ENCODE assay signal across 7 mouse cellular contexts in genomic region chr7:31139765-31140164, GRCm38 (mm10). TPM values are rescaled to one million over a fixed set of nuclear protein-coding genes. Genes with fewer than 3 reads are reported as not detected.
A peak's percentile ranks its signal among the peaks of the same experiment; 100 is the strongest.
DNase-seq lines count a peak whose midpoint lies in the region; ATAC-seq and TF ChIP-seq lines count a peak whose summit lies in the region.

No protein-coding gene starts in this region.

- H3K9ac ChIP-seq in lung, postnatal 0 days (replicated peaks; ENCODE audit: low read depth) = no peak overlapping the region

- H3K36me3 ChIP-seq in lung, postnatal 0 days (ENCODE audit: insufficient read depth, low read length) = peaks cover 62% of the 10 kb centered on the region

- ATAC-seq in cerebellum, adult (ENCODE audit: insufficient number of reproducible peaks, low FRiP score, low TSS enrichment) = peak; percentile 72; the same call in 1 of the 2 replicates
- ATAC-seq in lung, postnatal 0 days = peak; percentile 66

- H3K27me3 ChIP-seq in lung, postnatal 0 days (replicated peaks; ENCODE audit: insufficient read depth, low read length) = no peaks in the 10 kb centered on the region

- intact Hi-C loops in gastrocnemius, postnatal 14 days (cut with DNase I; ENCODE audit: low total_unique reads) = loop anchor here (5.0 kb wide), 1 partner anchor 38 kb away; no protein-coding TSS in a partner anchor

- H3K4me2 ChIP-seq in lung, postnatal 0 days (replicated peaks; ENCODE audit: low read depth, low read length) = no peak overlapping the region

- H3K4me1 ChIP-seq in lung, postnatal 0 days (ENCODE audit: insufficient read depth, low read depth, low read length) = no peaks in the 10 kb centered on the region

- 57% methylated on average over 5 of the region's 5 CpGs for WGBS in lung, postnatal 0 days

- no peaks in the 10 kb centered on the region for H3K9me3 ChIP-seq in lung, postnatal 0 days (ENCODE audit: low read length)

- no peak overlapping the region for H3K4me3 ChIP-seq in lung, postnatal 0 days (ENCODE audit: low read depth, low read length)

- TF ChIP-seq CTCF in lung, postnatal 0 days (IDR thresholded peaks at IDR 0.05) = peak; percentile 91

- no peak overlapping the region for H3K27ac ChIP-seq in lung, postnatal 0 days (ENCODE audit: low read length)

- TF ChIP-seq EP300 in lung, postnatal 0 days (IDR thresholded peaks at IDR 0.05) = no peak

- DNase-seq in urinary bladder, postnatal 14 days (ENCODE audit: low spot score) = peak; percentile 58
- DNase-seq in urinary bladder, adult 2 months (ENCODE audit: low spot score) = no peak
- DNase-seq in gastrocnemius, postnatal 14 days = peak; percentile 64
- peak; percentile 76 for DNase-seq in kidney, adult 18-20 months
- peak; percentile 63 for DNase-seq in lung, postnatal 0 days (ENCODE audit: low spot score)
- DNase-seq in retina, embryonic 14.5 days (ENCODE audit: low spot score) = peak; percentile 72

RNA-seq across cellular contexts. Expression of gene Scn1b, which starts 13.0 kb away (rescaled TPM):
- 49.1 and 54.5 TPM in 2 replicates for polyA plus RNA-seq in urinary bladder, adult 2 months (2012; rRNA removed)
- 100 to 1,000 TPM; 443 to 446 TPM for total RNA-seq in gastrocnemius, postnatal 14 days (2021)
- 4.5 and 4.9 TPM in 2 replicates for polyA plus RNA-seq in lung, postnatal 0 days (2015; fragmentation: Nextera tagmentation; extraction: Ambion mirVana)

RNA-seq across cellular contexts. Expression of gene Gramd1a, which starts 15.9 kb away (rescaled TPM):
- 49.4 and 60.1 TPM in 2 replicates for polyA plus RNA-seq in urinary bladder, adult 2 months (2012; rRNA removed)
- total RNA-seq in gastrocnemius, postnatal 14 days (2021) = 10 to 100 TPM; 23.9 to 36.8 TPM
- 31.7 and 33.8 TPM in 2 replicates for polyA plus RNA-seq in lung, postnatal 0 days (2015; fragmentation: Nextera tagmentation; extraction: Ambion mirVana)

RNA-seq across cellular contexts. Expression of gene Hpn, which starts 24.7 kb away (rescaled TPM):
- polyA plus RNA-seq in urinary bladder, adult 2 months (2012; rRNA removed) = 2.2 and 2.7 TPM in 2 replicates
- total RNA-seq in gastrocnemius, postnatal 14 days (2021) = 1 to 10 TPM; 7.6 to 9.6 TPM
- 19.5 and 20.5 TPM in 2 replicates for polyA plus RNA-seq in lung, postnatal 0 days (2015; fragmentation: Nextera tagmentation; extraction: Ambion mirVana)
